Mouse (Mus musculus) WW6 (cell line): Measurements from ENCODE around the gene Dnm1.
"Not testable (repeated sequence)": the region's sequence is repeated elsewhere in the genome, so short reads cannot be mapped to it uniquely, and the experiment has no call there.

Experiments used
- DNase-seq: peaks from one replicate; pipeline ENCODE4 v3.0.0-alpha.2; 2013; ENCODE audit warnings: low read depth, low spot score

The Dnm1 gene

DNA sequence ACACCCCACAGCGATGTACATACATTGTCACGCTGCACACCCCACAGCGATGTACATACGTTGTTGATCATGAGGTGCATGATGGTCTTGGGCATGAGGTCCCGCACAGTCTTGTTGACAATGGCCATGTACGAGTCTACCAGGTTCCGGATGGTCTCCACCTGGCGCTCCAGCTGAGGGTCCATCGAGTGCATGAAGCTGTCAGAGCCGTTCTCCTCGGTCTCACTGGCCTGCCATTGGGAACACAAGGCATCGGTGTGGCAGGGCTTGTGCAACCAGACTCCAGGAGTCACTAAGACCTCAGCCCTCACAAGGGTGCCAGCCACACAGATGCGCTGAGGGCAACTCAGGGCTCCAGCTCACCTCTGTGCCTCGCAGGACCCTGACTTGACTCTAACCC, 38.3 kb downstream of the Dnm1 start:
- DNase-seq = no peak

GRCm38 (mm10) chr2:32312318-32312964, 40.7 kb downstream of the Dnm1 start:
- DNase-seq = peak; percentile 85

GRCm38 (mm10) chr2:32311443-32312317, 41.5 kb downstream of the Dnm1 start:
- no peak for DNase-seq

- no peak for DNase-seq
Measured at GRCm38 (mm10) chr2:32310096-32310845, 42.9 kb downstream of the Dnm1 start.

- DNase-seq = no peak
Measured at GRCm38 (mm10) chr2:32308870-32309568, 44.1 kb downstream of the Dnm1 start.

GRCm38 (mm10) chr2:32307941-32308760, 45.0 kb downstream of the Dnm1 start:
- DNase-seq = no peak

GRCm38 (mm10) chr2:32307247-32307798, 45.8 kb downstream of the Dnm1 start:
- no peak for DNase-seq

GRCm38 (mm10) chr2:32306176-32306575, 47.0 kb downstream of the Dnm1 start:
- no peak for DNase-seq

GRCm38 (mm10) chr2:32305668-32306067, 47.5 kb downstream of the Dnm1 start:
- no peak for DNase-seq

GRCm38 (mm10) chr2:32304145-32304832, 48.8 kb downstream of the Dnm1 start:
- no peak for DNase-seq

- DNase-seq = no peak
Measured at GRCm38 (mm10) chr2:32302952-32303351, 50.2 kb downstream of the Dnm1 start.

GRCm38 (mm10) chr2:32299469-32299868, 53.7 kb downstream of the Dnm1 start:
- DNase-seq = no peak

GRCm38 (mm10) chr2:32295842-32296241, 57.3 kb downstream of the Dnm1 start:
- DNase-seq = not testable (repeated sequence)

DNA sequence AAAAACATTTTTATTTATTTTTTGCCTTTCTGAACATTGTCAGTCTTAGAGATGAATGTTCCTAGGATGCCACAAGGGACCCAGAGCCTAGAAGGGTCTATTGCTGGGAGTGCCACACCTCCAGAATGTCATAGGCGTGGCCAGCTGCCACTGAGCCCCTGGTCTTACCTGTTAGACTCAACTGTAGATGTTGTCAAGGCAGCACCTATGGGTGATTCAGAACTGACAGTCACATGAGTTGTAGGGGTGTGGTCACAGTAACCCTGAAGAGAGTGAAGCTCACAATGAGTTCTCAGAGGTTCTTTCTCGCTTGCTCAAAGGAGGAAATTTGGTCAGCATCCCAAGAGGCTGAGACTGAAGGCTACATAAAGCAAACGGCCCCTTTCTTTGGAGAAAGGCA, 57.9 kb downstream of the Dnm1 start:
- no peak for DNase-seq

GRCm38 (mm10) chr2:32294348-32294747, 58.8 kb downstream of the Dnm1 start:
- DNase-seq = no peak

DNA sequence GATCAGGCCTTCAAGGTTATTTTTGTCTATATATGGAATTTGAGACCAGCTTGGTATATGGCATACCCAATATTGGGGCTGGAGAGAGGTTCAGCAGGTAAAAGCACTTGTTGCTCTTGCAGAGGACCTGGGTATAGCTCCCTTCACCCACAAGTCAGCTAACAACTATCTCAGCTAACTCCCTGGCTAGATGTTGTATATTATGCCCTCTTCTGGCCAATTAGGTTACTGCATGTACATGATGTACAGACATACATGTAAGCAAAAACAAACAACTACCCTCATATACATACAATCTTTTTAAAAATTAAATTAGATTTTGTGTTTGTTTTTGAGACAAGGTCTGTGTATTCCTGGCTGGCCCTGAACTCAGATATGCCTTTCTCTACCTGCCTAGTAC, 63.6 kb downstream of the Dnm1 start:
- DNase-seq = no peak

- no peak for DNase-seq
Measured at GRCm38 (mm10) chr2:32288371-32288931, 64.7 kb downstream of the Dnm1 start.

DNA sequence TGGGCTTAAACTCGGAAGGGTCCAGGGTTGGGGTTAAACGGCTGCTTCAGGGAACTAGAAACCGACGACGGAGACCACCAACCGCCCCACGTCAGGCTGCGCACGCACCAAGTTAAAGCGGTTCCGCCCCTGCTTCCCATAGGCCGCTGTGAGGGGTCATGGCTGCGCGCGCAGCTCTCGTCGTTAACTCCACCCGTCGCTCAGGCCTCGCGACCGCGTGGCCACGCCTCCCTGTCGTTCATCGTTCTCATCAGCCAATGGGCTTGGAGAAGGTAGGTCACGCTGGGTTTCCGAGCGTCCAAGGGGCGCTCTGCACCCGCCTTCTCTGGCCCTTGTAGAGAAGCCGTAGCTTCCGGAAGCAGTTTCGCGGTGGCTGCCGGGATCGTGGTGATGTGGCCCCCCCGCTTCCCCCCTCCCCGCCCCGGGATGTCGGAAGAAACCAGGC, 65.2 kb downstream of the Dnm1 start, which contains the start of gene Swi5:
TSS of gene Swi5 (minus strand) at position 153 of the 445 bp plus-strand sequence.
- peak; percentile 100 for DNase-seq

- DNase-seq = no peak
Measured at GRCm38 (mm10) chr2:32287334-32287840, 65.8 kb downstream of the Dnm1 start, which contains the start of gene Golga2. Golga2 (plus strand) TSS chr2:32287384.
